Mouse (Mus musculus) adrenal gland, postnatal 36 days (tissue): ENCODE results near the gene Ccdc142. TPM values are rescaled to one million over a fixed set of nuclear protein-coding genes. Genes with fewer than 3 reads are reported as not detected.

Experiments used
- DNase-seq, 2 experiments: peaks; one replicate each; pipeline ENCODE4 v3.0.0; 2021; ENCODE audit warnings: mixed read lengths in 1 of 2
- long read RNA-seq, 2 experiments: library from polyadenylated mRNA; stranded (forward); transcript quantifications; one replicate each; pipeline ENCODE4 v2.0.0; 2021; ENCODE audit warnings: borderline sequencing depth in 2 of 2
- total RNA-seq, 2 experiments: library from RNA; stranded (reverse); gene quantifications; 2 replicates each; pipeline ENCODE4 v1.2.3; 2021

The Ccdc142 gene
- 1 to 10 TPM; 3.6 to 4.1 TPM for total RNA-seq
- long read RNA-seq, experiment 1 = 0 reads
- long read RNA-seq, experiment 2 = 0 reads

DNA sequence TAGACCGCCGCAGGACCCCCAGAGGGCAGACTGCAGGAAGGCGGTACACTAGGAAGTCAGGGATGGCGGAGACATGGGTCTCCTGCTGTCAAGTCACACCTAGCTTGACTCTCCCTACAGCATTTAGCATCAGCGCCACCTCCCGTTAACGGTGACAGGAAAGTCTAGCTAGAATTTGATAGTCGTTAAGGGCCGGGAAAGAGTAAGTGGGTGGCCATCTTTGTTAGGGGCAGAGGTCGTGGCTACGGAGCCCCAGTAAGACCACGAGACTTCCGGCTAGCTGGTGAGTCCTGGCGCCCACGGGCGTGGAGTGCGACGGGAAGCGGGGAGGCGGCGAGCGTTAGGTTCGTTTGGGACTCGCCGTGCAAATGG lies at the start of gene Ccdc142, which contains the start of gene Gm42688:
Ccdc142 (plus strand) TSS at position 286 of the 372 bp plus-strand sequence.
Gm42688 (plus strand) TSS at position 302 of the 372 bp plus-strand sequence.
- peak; percentile 92 for DNase-seq

DNA sequence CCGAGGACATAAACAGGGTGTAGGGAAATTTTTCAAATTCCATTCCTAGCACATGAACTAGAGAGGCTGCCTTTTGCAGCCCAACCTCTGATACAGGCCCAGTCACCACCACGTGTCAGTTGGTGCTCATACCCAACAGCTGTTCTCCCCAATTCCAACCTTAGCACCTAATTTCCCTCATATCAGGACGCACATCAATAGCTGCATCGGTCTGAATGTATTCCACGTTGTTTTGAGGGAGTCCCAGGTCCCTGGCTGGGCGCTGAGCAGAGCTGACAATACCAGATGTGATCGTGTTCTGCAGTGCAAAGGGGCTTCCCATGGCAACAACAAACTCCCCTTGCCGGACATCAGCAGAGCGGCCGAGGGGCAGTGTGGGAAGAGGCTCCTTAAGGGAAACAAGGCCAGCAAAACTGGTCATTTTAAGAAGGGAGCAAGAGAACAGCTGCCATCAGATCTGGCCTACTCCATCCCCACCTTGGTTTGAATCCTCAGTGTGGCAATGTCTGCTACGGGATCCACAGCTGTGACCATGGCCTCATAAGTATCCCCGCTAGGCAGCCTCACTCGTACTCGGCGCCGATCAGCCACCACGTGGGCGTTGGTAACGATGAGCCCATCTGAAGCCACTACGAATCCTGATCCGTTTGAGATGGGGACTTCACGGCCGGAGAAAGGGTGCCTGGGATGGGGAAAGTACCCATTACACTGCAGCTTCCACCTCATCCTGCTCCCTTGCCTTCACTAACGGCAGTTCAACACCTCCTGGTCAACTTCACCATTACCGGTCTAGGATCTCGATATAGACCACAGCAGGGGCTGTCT lies 48.1 kb upstream of the Ccdc142 start:
- peak; percentile 44 to 54 for DNase-seq

DNA sequence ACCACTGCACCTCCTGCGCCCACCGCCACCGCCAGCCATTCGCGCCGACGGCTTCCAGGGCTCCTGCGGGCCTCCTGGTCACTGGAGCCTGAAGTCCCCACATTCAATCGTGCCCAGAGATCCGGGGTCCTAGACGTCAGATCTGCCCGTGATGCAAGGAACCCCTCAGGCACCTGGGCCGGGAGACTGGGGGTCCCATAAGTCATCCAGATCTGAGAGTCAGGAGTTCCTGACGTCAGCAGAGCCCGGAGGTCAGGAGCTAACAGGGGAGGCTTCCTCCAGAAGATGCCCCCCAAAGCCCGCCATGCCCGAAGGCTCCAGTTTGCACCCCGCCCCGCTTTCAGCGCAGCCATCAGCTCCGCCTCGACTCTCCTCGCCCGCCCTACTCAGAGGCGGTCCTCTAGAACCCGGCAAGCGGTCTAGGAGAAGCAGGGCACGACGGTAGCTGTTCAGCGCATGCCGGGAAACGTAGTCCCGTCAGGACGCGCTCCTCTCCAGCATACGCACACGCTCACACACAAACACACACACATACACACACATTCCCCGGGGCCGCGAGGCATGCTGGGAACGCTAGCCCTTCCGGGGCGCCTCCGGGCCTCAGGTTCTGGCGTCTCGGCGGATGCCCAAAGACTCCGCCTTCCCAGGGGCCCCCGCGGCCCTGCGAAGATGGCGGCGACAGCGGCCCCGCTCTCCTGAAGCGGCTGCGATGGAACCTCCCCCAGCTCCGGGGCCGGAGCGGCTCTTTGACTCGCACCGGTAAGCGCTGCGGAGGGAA lies 47.1 kb upstream of the Ccdc142 start, which contains the start of gene Aup1:
Aup1 (plus strand) TSS at position 448 of the 778 bp plus-strand sequence.
- DNase-seq = peak; percentile 98

DNA sequence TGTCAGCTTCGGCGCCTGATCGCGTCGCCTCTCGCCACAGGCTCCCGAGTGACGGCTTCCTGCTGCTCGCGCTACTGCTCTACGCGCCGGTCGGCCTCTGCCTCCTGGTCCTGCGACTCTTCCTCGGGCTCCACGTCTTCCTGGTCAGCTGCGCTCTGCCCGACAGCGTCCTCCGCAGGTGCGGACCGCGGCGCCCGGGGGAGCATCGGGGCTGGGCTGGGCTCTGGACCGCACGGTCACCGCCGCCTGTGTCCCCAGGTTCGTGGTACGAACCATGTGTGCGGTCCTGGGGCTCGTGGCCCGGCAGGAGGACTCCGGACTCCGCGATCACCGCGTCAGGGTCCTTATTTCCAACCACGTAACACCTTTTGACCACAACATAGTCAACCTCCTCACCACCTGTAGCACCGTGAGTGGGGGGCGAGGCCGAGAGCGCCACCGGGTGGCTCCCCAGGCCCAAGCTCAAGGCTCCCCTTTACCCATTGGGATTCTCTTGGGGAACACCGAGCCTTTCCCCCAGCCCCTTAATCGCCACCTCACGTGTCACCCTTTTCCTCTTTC lies 46.5 kb upstream of the Ccdc142 start, which contains the start of gene Htra2:
Htra2 (minus strand) TSS at position 403 of the 561 bp plus-strand sequence.
- peak; percentile 43 to 55 for DNase-seq

DNA sequence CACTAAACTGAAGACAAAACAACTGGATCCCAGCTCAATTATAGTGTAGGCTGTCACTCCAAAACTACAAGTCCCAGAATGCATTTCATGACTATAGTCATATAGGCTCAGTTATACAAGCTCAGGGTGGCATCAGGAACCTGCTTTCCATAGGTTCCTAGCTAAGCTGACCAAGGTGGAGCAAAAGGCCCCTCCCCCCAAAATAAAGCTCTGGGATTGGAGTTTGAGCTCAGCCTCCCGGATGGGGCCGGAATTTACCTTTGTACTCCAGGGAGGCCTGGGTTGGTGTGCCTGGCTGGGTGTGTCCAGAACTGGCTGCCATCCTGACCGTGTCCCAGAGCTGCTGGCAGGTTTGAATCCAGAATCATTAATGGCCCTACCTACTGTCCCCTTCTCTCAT lies 43.6 kb upstream of the Ccdc142 start, which contains the start of gene Dqx1:
Dqx1 (plus strand) TSS at position 55 of the 400 bp plus-strand sequence.
- no peak for DNase-seq

DNA sequence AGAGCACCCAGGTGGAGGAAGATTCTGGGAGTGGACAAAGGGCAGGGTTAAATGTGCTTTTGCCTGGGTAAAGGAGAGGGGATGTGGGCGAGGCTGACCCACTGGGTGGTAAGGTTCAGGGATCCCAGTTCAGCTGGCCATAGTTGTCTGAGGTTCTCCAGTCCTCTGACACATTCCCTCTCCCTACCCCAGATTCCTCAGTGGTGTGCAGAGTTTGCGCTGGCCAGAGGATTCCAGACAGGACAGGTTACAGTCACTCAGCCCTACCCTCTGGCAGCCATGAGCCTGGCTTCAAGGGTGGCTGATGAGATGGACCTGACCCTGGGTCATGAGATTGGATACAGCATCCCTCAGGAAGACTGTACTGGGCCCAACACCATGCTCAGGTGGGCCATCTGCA lies 42.7 kb upstream of the Ccdc142 start:
- no peak for DNase-seq

DNA sequence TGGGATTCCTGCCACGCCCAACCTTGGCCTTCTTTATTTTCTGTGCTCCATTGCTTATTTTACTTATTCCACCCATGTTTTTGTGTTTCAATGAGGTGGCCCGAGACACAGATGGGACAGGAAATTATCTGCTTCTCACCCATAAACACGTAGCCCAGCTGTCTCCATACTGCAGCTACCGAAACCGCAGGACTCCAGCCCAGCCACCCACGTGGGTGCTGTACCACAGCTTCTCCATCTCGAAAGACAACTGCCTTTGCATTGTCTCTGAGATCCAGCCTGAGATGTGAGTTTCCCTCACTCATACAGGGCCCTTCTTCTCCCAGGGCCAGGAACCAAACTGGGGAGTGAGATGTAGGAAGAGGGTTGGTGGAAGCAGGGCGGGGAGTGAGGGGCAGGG lies 35.4 kb upstream of the Ccdc142 start:
- no peak for DNase-seq

DNA sequence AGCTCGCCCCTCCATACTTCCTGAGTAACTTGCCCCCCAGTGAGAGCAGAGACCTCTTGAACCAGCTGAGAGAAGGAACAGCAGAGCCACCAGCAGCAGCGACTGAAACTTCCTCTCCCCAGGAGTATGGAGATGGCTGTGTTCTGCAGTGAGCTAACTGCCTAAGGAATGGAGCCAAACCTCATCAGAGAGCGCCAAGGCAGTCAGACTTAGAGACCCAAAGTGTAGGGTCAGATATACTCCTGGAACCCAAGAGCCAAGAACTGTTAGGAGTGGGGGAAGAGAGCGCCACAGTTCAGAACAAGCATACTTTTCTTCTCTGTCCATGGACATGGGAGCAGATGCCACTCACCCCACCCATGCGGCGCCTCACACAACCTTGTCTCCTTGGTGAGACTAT lies 35.0 kb upstream of the Ccdc142 start:
- DNase-seq = no peak

DNA sequence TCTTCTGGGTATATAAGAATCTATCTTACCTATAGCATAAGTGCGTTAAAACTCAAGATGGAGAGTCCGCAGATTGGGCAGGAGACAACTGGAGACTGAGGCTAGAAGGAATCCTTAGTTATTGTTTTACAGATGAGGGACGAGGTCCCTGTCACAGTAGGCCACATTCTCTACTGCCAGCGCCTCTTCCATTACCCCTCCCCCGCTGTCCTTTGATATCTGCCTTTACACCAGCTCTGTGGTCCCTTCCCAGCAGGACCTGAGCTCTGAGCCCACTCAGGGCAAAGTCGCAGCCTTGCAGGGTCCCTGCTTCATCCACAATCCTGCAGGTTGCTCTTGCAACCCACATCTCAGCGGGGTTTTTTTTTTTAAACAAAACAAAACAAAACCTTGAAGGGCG lies 33.2 kb upstream of the Ccdc142 start:
- DNase-seq = no peak

DNA sequence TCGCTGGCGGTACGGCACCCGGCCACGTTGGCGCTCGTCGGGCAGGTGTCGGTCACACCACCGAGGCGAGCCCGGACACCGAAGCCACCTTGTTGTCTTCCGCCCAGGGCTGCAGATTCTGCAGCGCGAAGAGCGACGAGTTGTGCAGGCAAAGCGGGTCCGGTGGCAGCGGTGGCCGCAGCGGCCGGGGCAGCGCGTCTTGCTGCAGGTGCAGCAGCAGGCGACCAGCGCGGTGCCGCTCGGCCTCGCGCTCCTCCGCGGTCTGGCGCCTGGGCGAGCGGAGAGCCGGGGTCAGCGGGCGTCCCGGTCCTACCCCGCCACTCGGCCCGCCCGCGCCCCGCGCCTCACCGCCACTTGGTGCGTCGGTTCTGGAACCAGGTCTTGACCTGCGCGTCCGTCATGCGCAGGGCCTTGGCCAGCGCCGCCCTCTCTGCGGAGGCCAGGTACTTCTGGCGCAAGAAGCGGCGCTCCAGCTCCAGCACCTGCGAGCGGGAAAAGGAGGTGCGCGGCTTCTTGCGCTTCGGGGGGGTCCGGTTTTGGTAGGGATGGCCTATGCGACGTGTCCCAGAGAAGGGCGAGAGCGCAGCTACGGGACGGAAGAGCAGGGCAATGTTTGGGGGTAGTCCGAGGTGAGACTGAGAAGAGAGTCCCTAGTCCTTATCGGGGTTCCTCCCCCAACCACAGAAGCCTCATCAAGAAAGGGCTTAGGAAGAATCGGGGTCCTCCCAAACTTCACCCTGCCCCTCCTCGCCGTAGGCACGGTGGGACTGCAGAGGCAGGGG lies 32.5 kb upstream of the Ccdc142 start:
- DNase-seq = peak in 1 of 2 experiments; percentile 23

DNA sequence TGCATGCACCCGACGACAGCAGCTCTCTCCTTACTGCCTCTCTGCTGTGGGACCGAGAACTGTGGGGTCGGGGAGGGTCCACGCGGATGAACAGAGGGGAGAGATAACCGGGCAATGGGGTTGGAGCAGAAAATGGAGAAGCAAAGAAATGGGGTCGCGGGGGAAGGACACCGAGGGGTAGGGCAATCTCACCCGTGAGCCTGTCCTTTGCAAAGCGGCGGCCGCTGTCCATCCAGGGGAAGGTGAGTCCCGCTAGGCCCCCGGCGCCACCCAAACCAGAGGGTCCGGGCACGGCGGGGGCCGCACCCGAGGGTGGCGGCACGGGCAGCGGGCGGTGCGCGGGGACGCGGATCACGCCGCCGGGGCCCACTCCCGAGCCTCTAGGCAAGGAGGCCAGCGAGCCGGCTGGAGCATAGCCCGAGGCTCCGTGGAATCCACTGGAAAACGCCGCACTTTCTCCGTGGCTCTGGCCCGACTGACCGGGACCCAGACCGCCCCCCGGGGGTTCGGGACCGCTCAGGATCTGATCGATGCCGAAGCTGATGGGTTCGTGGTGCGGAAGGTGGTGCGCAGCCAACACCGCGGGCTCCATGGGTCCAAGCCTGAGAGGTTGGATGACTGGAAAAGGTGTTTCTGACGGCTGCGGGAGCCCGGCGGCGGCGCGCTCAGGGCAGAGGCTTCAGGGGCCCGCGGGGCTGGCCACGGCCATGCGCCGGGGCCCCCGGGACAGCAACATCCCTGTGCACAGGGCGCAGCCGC lies 31.7 kb upstream of the Ccdc142 start:
- no peak for DNase-seq

DNA sequence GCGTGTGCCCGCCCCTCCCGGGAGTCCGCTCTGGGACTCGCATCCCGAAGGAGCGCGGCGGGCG lies 31.3 kb upstream of the Ccdc142 start, which contains the start of gene Tlx2:
Tlx2 (minus strand) TSS at position 47 of the 64 bp plus-strand sequence.
- no peak for DNase-seq

DNA sequence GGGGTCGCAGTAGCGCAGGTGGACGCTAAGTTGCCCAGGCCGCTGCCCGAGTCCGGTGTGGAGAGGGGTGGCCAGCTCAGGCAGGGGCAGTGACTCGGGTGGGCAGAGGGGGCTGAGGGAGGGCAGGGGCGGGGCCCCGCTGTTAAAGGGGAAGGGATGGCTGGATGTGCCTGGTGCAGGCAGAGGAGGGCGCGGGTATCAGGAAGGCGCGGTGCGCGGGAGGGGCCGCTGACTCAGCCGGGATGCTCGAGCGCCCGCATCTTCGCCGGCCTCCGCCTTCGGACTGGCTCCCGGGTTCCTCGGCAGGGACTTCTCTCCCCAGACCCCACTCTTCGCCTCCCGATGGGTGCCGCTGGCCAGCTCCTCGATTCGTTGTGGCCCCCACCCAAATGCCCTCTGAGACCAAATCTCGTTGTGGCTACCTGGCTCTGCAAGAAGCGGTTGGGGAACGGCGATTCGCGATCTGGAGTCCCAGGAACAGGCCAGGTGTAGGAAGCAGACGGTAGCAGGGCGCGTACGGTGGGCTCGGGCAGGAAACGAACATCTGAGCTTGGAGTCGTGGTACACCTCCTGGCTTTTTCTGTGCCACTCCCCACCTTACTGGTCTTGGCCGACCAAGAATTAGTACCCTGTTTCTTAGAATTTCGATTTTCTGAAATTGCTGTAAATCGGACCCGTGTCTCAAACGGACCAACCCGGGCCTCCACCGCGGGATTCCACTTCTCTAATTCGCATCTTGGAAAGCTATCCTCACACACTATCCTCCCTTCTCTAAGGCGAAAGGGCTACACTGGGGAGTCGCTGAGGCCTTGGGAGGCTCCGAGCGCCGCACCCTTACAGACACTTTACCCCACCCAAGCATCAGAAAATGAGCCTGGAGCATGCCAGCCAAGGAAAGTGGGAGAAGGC lies 30.8 kb upstream of the Ccdc142 start:
- peak; percentile 38 to 43 for DNase-seq

DNA sequence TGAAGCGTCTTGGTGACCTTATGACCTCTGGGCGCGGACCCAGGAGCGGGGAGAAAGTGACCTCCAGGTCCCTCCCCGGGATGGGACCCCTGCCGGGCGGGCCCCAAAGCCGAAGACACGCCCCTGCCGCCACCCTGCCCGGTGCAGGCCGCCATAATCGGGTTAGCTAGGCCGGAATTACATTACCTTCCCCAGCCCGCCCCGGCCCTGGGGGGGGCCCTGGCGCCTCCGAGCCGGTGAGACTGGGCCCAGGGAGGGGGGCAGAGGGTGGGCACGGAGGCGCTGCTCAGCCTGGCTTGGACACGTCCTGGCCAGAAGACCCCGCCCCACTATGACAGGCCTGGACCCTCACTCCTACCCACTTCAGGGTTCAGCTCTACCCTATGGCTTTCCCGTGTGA lies 30.2 kb upstream of the Ccdc142 start:
- DNase-seq = peak; percentile 37 to 48

DNA sequence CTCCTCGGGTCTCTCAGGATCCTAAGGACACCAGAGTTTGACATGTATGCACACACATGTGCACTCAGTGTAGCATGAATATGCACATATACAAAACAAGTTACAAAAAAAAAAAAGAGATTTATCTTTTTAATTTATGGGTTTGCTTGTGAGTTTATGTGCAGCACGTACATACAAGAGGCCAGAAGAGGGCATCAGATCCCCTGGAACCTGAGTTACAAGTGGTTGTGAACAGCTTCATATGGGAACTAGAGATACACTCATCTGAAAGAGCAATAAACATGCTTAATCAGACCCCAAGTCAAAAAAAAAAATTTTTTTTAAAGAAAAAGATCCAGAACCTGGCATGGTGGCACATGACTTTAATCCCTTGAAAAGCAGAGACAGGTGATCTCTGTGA lies 26.4 kb upstream of the Ccdc142 start:
- peak in 1 of 2 experiments; percentile 37 for DNase-seq

DNA sequence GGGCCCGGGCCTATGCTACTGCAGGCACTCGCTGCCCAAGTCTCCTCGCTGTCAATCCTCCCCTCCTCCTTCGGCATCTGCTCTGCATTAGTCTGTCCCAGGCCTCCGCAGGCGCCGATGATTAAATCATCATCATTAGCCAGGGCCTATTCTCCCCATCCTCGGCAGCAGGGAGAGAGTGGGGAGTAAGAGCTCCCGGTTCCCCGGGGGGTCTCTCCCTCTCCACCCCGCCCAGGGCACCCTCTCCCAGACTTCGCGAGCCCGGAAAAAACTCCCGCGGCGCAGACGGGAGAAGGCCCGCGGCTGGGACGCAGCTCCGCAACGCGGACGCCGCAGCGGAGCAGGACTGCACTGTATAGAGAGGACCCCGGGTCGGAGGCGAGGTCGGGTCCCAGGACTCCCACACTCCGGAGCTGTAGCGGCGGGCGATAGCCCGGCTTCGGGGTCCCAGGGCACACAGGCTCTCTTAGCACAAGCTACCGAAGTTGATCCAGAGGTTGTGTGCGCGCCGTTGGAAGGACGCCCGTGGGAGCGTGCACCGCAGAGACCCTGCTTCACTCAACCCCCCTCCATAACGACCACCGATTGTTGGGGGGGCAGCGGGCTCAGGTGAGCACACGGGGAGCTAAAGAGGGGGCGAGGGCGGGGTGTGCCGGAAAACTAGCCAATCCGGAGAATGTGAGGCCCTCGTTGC lies 23.6 kb upstream of the Ccdc142 start, which contains the start of gene Pcgf1:
Pcgf1 (plus strand) TSS at position 240 of the 694 bp plus-strand sequence.
- peak; percentile 55 to 65 for DNase-seq

DNA sequence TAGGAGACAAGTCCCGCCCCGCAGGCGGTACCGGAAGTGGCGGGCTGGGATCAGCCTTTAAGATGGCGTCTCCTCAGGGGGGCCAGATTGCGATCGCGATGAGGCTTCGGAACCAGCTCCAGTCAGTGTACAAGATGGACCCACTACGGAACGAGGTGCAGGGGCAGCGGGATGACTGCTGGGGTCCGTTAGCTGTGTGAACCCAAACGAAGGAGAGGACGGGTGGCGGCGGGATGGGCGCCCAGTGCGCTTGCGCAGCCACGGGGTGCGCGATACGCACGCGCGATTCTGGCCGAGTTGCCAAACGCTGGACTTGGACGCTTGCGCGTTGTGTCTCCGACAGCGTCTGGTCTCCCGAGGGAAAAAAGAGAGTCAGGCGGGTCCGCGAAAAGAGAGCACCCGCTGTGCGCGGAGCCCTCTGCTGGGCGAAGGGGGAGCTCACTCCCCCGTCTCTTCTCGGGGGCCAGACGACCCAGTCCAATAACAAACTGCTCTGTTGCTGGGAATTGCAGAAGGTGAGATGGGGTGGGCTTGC lies 23.0 kb upstream of the Ccdc142 start:
- DNase-seq = peak; percentile 98 to 99

DNA sequence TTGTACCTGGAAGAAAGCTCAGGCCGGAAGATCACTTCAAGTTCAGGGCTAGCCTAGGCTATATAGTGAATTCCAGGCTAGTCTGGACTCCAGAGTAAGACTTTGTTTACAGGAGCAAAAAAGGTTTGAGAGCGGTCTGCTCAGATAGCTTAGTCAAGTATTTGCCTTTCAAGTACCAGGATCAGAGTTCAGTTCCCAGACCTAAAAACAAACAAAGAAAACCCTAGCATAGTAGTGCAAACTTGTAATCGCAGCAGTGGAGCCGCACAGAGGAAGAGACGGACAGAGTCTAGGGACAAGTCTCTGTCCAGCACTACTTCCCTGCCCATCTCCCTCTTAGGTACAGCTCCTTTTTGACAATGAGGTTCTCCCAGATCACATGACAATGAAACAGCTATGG lies 21.2 kb upstream of the Ccdc142 start:
- DNase-seq = no peak

DNA sequence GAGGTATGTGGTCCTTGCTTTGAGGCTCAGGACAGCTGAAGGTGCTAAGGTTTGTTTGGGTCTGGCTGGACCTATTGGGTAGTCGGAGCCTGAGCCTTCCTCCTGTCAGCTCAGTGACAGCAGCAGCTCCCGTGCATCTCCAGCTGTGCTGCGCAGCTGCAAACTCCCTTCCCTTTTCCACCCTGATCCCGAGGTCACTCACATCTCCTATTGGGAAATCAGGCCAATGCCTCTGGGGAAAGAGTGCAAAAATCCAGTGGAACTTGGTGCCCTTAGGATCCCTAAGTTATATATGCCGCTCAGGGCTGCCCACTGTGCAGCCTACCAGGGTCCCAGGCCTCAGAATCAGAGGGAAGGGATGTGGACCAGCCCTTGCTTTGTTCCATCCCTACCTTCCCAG lies 17.9 kb upstream of the Ccdc142 start:
- no peak for DNase-seq
